Mouse (Mus musculus) ES-E14 (cell line): ENCODE measurements at regions not wholly inside any gene's neighbourhood (a gene's known extent, or its start where the extent isn't known, plus 50 kb on each side); places are given as distances from the start of the nearest gene placed in this dataset.

Experiments
- DNase-seq: peaks from one replicate; pipeline ENCODE4 v3.0.0-alpha.2; 2013; ENCODE audit warnings: low read depth, low spot score
- H3K27ac ChIP-seq: 2 replicates; pipeline ENCODE4 v1.5.1; 2012; ENCODE audit warnings: low read depth, mild to moderate bottlenecking, low read length, moderate library complexity, mixed read lengths; ENCODE audit not compliant: poor library complexity, insufficient read depth, severe bottlenecking
- H3K36me3 ChIP-seq: 2 replicates; pipeline ENCODE4 v1.6.1; 2012; ENCODE audit warnings: mild to moderate bottlenecking, low read length, moderate library complexity, mixed read lengths; ENCODE audit not compliant: control insufficient read depth, poor library complexity, insufficient read depth, severe bottlenecking
- H3K4me1 ChIP-seq, 2 experiments: fragments of 150-350 bp in 1 of 2; sonication (generic) in 1 of 2; 2 replicates each; pipeline ENCODE4 v1.6.1; 2012; ENCODE audit warnings: low read length in 2 of 2, mild to moderate bottlenecking in 1 of 2, mixed read lengths in 1 of 2; ENCODE audit not compliant: control insufficient read depth in 2 of 2, insufficient read depth in 2 of 2, poor library complexity in 1 of 2
- H3K4me3 ChIP-seq, 2 experiments: fragments of 150-350 bp in 1 of 2; sonication (generic) in 1 of 2; 2 replicates each; pipeline ENCODE4 v1.5.1; 2012; ENCODE audit warnings: low read length in 2 of 2, low read depth in 1 of 2, mild to moderate bottlenecking in 1 of 2, mixed read lengths in 1 of 2; ENCODE audit not compliant: insufficient read depth in 1 of 2, poor library complexity in 1 of 2, severe bottlenecking in 1 of 2
- H3K9ac ChIP-seq: 2 replicates; pipeline ENCODE4 v1.6.1; 2012; ENCODE audit warnings: low read depth, mild to moderate bottlenecking, low read length, mixed read lengths; ENCODE audit not compliant: poor library complexity, insufficient read depth, severe bottlenecking
- H3K9me3 ChIP-seq: fragments of 150-350 bp; sonication (generic); 2 replicates; pipeline ENCODE4 v1.6.1; 2012; ENCODE audit warnings: low read depth, mild to moderate bottlenecking, low read length; ENCODE audit not compliant: control insufficient read depth, insufficient read depth
- CHD2 ChIP-seq: IDR thresholded peaks from 2 replicates; pipeline ENCODE4 v1.6.1; 2014; ENCODE audit warnings: mild to moderate bottlenecking, low read depth, low read length, inconsistent platforms
- HCFC1 ChIP-seq: IDR thresholded peaks from 2 replicates; pipeline ENCODE4 v1.6.1; 2012; ENCODE audit warnings: low read length, inconsistent platforms, borderline replicate concordance; ENCODE audit not compliant: insufficient read depth
- MAFK ChIP-seq: IDR thresholded peaks from 2 replicates; pipeline ENCODE4 v1.6.1; 2014; ENCODE audit warnings: mild to moderate bottlenecking, low read depth, low read length, inconsistent platforms; ENCODE audit not compliant: insufficient read depth
- ZC3H11A ChIP-seq: IDR thresholded peaks from 2 replicates; pipeline ENCODE4 v1.6.1; 2012; ENCODE audit warnings: low read depth, mild to moderate bottlenecking, inconsistent platforms, low read length, borderline replicate concordance
- ZNF384 ChIP-seq: IDR thresholded peaks from 2 replicates; pipeline ENCODE4 v1.6.1; 2012; ENCODE audit warnings: low read depth, low read length, inconsistent platforms
- in situ Hi-C, 2 experiments: fragments of 600-800 bp; cut with MboI; formaldehyde crosslinking; loops; one replicate each; pipeline ENCODE4 v1.15.1; 2025; ENCODE audit warnings: low sequenced_read_pairs in 2 of 2, inconsistent platforms in 1 of 2; ENCODE audit not compliant: unreplicated experiment in 2 of 2

DNA sequence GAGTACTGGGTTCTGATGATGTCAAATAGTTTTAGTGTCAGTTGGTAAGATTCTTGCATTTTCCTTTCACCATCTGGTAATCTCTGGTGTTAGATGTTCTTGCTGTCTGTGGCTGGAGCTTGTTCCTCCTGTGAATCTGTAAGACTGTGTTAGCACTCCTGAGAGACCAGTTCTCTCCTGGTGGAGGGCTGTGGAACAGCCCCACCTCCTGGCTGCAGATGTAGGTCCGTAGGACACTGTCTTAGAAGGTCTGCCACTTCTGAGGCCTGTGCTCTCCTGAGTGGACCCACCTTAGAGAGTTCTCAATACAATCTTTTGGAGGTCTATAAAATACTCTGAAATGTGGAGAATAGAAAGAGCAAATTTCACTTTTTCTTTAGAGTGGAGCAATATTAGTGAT lies 101.8 kb downstream of the H2al1n start:
- in situ Hi-C loops: no loop called here
- Histone ChIP-seq H3K36me3 (no peaks in the 10 kb centered on the region), H3K4me1 (no peaks in the 10 kb centered on the region), H3K9me3 (no peaks in the 10 kb centered on the region), H3K4me3 (no peak overlapping the region), H3K9ac (no peak overlapping the region), H3K27ac (no peak overlapping the region)
- TF ChIP-seq CHD2 (no peak), ZNF384 (no peak), HCFC1 (no peak), MAFK (no peak), ZC3H11A (no peak)
- no peak for DNase-seq

DNA sequence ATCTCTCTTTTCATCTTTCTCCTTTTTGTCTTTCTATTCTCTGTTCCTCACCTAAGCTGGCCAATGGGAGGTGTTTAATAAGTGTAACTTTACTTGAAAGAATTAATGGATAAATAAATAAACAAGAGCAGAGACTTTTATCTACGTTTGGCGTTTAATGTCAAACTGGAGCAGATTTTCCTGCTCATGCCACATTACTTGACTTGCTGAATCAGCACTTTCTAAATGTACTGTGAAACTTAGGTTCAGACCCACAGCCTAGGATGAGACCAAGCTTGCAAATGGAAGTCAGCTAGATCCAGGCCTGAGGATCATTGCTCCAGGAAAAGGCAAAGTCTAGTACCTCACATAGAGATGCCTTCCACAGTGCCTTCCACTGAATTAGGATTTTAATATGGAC lies 141.5 kb downstream of the H2al1n start:
- TF ChIP-seq CHD2 (no peak), MAFK (peak; percentile 80)
- Histone ChIP-seq H3K36me3 (no peaks in the 10 kb centered on the region), H3K9me3 (no peaks in the 10 kb centered on the region), H3K4me1 (no peaks in the 10 kb centered on the region), H3K4me3 (no peak overlapping the region), H3K9ac (no peak overlapping the region), H3K27ac (no peak overlapping the region)
- no peak for DNase-seq
- in situ Hi-C loops: no loop called here

DNA sequence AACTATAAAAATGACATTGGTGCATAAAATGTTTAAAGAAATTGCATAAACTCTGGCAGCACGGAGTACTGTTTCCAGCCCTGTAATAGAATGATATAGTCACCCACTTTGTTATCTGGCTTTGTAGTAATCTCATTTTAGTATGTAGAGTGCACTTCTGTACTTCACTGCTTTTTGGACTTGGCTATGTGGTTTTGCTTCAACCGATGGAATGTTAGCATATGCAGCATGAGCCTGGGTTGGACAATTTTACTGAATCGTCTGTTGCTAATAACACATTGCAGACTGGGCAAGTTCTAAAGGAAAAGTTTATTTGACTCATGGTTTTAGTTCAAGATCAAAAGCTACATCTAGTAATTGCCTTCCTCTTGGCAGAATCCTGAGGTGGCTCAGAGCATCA lies 142.4 kb downstream of the H2al1n start:
- DNase-seq: no peak
- Histone ChIP-seq H3K27ac (no peak overlapping the region), H3K36me3 (no peaks in the 10 kb centered on the region), H3K9me3 (no peaks in the 10 kb centered on the region), H3K4me3 (no peak overlapping the region), H3K9ac (no peak overlapping the region), H3K4me1 (no peaks in the 10 kb centered on the region)
- in situ Hi-C loops: no loop called here
- TF ChIP-seq ZNF384 (no peak), MAFK (no peak), CHD2 (no peak), HCFC1 (no peak), ZC3H11A (no peak)

DNA sequence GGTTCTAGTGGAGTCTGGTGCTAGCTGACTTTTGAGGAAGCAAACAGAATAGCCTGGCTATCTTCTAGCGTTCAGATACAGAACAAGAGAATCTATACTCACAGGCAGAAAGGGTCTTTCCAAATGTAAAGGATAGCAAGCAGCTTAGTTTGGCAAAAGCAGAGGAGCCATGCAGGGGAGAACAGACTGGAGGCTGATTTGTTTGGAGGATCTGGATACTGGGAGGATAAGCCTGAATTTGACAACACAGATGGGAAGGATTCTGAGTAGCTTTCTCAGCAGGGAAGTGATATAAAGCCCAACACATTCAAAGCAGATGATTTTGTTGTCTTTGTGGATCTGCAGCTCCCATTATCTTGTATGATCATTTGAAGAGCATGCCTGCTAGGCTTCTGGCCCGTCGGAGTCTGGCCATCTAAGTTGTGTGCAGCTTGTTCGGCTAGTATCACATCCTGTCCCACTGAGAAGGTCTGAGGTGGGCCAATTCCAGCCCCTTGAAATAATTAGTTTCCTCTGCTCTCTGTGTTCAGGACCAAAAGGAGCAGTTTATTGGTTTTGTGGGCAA lies 145.6 kb downstream of the H2al1n start:
- no peaks in the 10 kb centered on the region for H3K9me3 ChIP-seq
- H3K27ac ChIP-seq: no peak overlapping the region
- H3K4me3 ChIP-seq: no peak overlapping the region
- H3K36me3 ChIP-seq: no peaks in the 10 kb centered on the region
- H3K4me1 ChIP-seq: no peaks in the 10 kb centered on the region
- TF ChIP-seq CHD2 (no peak), MAFK (no peak), ZC3H11A (no peak), HCFC1 (no peak), ZNF384 (no peak)
- DNase-seq: no peak
- no peak overlapping the region for H3K9ac ChIP-seq
- in situ Hi-C loops: no loop called here
